Mouse (Mus musculus) forebrain, embryonic 10.5 days (tissue): Measurements from ENCODE around the gene Gpr19. TPM values are rescaled to one million over a fixed set of nuclear protein-coding genes. Genes with fewer than 3 reads are reported as not detected.
A peak's percentile ranks its signal among the peaks of the same experiment; 100 is the strongest.

Experiments used
- DNase-seq: peaks from one replicate; pipeline ENCODE4 v3.0.0-alpha.2; 2017; ENCODE audit warnings: low spot score; ENCODE audit errors: extremely low spot score
- H3K27ac ChIP-seq: fragments of 300-500 bp; sonication (generic); 2 replicates; pipeline ENCODE4 v1.5.1; 2016; ENCODE audit warnings: mild to moderate bottlenecking
- H3K27me3 ChIP-seq: fragments of 300-500 bp; sonication (generic); 2 replicates; pipeline ENCODE4 v1.6.1; 2016; ENCODE audit warnings: mild to moderate bottlenecking; ENCODE audit not compliant: poor library complexity, severe bottlenecking
- H3K36me3 ChIP-seq: fragments of 300-500 bp; sonication (generic); replicated peaks from 2 replicates; pipeline ENCODE4 v1.6.1; 2016; ENCODE audit warnings: mild to moderate bottlenecking, moderate library complexity
- H3K4me1 ChIP-seq: fragments of 300-500 bp; sonication (generic); 2 replicates; pipeline ENCODE4 v1.6.1; 2016
- H3K4me3 ChIP-seq: fragments of 300-500 bp; sonication (generic); 2 replicates; pipeline ENCODE4 v1.5.1; 2016; ENCODE audit warnings: mild to moderate bottlenecking, moderate library complexity
- H3K9me3 ChIP-seq: fragments of 300-500 bp; sonication (generic); 2 replicates; pipeline ENCODE4 v1.6.1; 2016; ENCODE audit warnings: mild to moderate bottlenecking, moderate library complexity
- WGBS: fragments of 180-500 bp; shearing (Covaris S2); methylation state at CpG from one replicate; pipeline ENCODE4 v1.1.7; 2016; 5-methylcytosine and 5-hydroxymethylcytosine counted together
- polyA plus RNA-seq: library from polyadenylated mRNA; unstranded; fragments of >200 nt; fragmentation: Nextera tagmentation; extraction: Ambion mirVana; gene quantifications from 2 replicates; pipeline ENCODE4 v1.2.1, GENCODE M21; 2016

Gpr19 gene
- polyA plus RNA-seq, 1 experiment from 2014 or later, result 28.7 TPM

GRCm38 (mm10) chr6:134849985-134850384, 48.4 kb downstream of the Gpr19 start:
- no peak overlapping the region for H3K4me3 ChIP-seq
- H3K9me3 ChIP-seq, result no peaks in the 10 kb centered on the region
- 84% methylated on average over 3 of the region's 3 CpGs for WGBS
- H3K27me3 ChIP-seq, result no peaks in the 10 kb centered on the region
- H3K27ac ChIP-seq, result no peak overlapping the region
- H3K36me3 ChIP-seq, result no peaks in the 10 kb centered on the region
- H3K4me1 ChIP-seq, result peaks cover 12% of the 10 kb centered on the region
- DNase-seq, result no peak

GRCm38 (mm10) chr6:134849461-134849860, 48.9 kb downstream of the Gpr19 start:
- 83% methylated on average over 2 of the region's 2 CpGs for WGBS
- DNase-seq, result no peak
- Histone ChIP-seq H3K4me1 (peaks cover 8% of the 10 kb centered on the region), H3K27ac (no peak overlapping the region), H3K36me3 (no peaks in the 10 kb centered on the region), H3K4me3 (no peak overlapping the region), H3K27me3 (no peaks in the 10 kb centered on the region), H3K9me3 (no peaks in the 10 kb centered on the region)

- no peaks in the 10 kb centered on the region for H3K36me3 ChIP-seq
- no peak overlapping the region for H3K27ac ChIP-seq
- H3K27me3 ChIP-seq, result no peaks in the 10 kb centered on the region
- WGBS, result 85% methylated on average over 5 of the region's 5 CpGs
- H3K4me3 ChIP-seq, result no peak overlapping the region
- peaks cover 3% of the 10 kb centered on the region; the same call in 1 of the 2 replicates for H3K4me1 ChIP-seq
- H3K9me3 ChIP-seq, result no peaks in the 10 kb centered on the region
- no peak for DNase-seq
Measured at GRCm38 (mm10) chr6:134848197-134848890, 50.0 kb downstream of the Gpr19 start.

- H3K36me3 ChIP-seq, result no peaks in the 10 kb centered on the region
- H3K9me3 ChIP-seq, result no peaks in the 10 kb centered on the region
- 93% methylated on average over 4 of the region's 4 CpGs for WGBS
- no peak for DNase-seq
- H3K4me1 ChIP-seq, result peaks cover 3% of the 10 kb centered on the region; the same call in 1 of the 2 replicates
- no peaks in the 10 kb centered on the region for H3K27me3 ChIP-seq
- no peak overlapping the region for H3K27ac ChIP-seq
- no peak overlapping the region for H3K4me3 ChIP-seq
Measured at GRCm38 (mm10) chr6:134847550-134847949, 50.8 kb downstream of the Gpr19 start.

GRCm38 (mm10) chr6:134846308-134846707, 52.1 kb downstream of the Gpr19 start:
- 74% methylated on average over 6 of the region's 6 CpGs for WGBS
- no peaks in the 10 kb centered on the region for H3K9me3 ChIP-seq
- no peak for DNase-seq
- H3K27me3 ChIP-seq, result no peaks in the 10 kb centered on the region
- H3K4me3 ChIP-seq, result no peak overlapping the region
- H3K4me1 ChIP-seq, result peaks cover 3% of the 10 kb centered on the region; the same call in 1 of the 2 replicates
- no peak overlapping the region for H3K27ac ChIP-seq
- H3K36me3 ChIP-seq, result no peaks in the 10 kb centered on the region

GRCm38 (mm10) chr6:134845726-134846125, 52.7 kb downstream of the Gpr19 start:
- Histone ChIP-seq H3K4me3 (no peak overlapping the region), H3K9me3 (no peaks in the 10 kb centered on the region), H3K27ac (no peak overlapping the region), H3K27me3 (no peaks in the 10 kb centered on the region), H3K36me3 (no peaks in the 10 kb centered on the region), H3K4me1 (peaks cover 3% of the 10 kb centered on the region; the same call in 1 of the 2 replicates)
- 86% methylated on average over 4 of the region's 4 CpGs for WGBS
- DNase-seq, result no peak

DNA sequence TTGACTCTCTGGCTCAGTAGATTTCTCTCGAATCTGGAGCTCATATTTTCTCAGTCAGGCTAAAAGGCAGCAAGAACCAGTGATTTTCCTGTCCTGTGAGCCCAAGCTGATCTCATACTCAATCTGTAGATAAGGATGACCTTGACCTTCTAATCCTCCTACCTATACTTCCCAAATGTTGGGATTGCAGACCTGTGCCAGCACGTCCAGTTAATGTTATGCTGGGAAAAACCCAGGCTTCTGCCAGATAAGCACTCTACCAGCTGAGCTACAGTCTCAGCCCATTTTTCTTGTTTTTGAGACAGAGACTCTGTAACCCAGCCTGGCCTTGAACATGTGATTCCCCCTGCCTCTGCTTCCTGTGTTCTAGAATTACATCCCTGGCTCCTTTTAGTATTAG, 58.0 kb downstream of the Gpr19 start:
- H3K9me3 ChIP-seq, result no peaks in the 10 kb centered on the region
- 86% methylated on average over 2 of the region's 2 CpGs for WGBS
- H3K27ac ChIP-seq, result no peak overlapping the region
- H3K27me3 ChIP-seq, result no peaks in the 10 kb centered on the region
- DNase-seq, result no peak
- no peaks in the 10 kb centered on the region for H3K36me3 ChIP-seq
- no peak overlapping the region for H3K4me3 ChIP-seq
- H3K4me1 ChIP-seq, result no peaks in the 10 kb centered on the region

DNA sequence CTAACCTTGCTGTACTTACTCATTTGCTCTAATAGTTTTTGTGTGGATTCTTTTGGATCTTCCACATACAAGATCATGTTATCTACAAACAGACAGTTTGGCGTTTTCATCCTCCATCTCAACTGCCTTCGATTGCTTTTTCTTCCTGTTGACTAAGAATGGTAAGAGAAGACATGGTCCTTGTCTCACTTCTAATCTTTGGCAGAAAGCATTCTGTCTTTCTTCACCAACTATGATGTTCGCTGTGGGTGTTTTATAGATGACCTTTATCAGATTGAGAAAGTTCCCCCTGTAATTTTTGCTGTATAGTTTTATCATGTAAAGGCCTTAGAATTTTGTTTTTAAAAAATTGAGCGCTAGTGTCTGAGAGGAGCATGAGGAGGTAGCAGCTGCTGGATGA, 60.3 kb downstream of the Gpr19 start:
- no peak overlapping the region for H3K27ac ChIP-seq
- 89% methylated on average over 4 of the region's 4 CpGs for WGBS
- no peaks in the 10 kb centered on the region for H3K4me1 ChIP-seq
- H3K36me3 ChIP-seq, result no peaks in the 10 kb centered on the region
- DNase-seq, result no peak
- no peaks in the 10 kb centered on the region for H3K9me3 ChIP-seq
- H3K4me3 ChIP-seq, result no peak overlapping the region
- no peaks in the 10 kb centered on the region for H3K27me3 ChIP-seq

DNA sequence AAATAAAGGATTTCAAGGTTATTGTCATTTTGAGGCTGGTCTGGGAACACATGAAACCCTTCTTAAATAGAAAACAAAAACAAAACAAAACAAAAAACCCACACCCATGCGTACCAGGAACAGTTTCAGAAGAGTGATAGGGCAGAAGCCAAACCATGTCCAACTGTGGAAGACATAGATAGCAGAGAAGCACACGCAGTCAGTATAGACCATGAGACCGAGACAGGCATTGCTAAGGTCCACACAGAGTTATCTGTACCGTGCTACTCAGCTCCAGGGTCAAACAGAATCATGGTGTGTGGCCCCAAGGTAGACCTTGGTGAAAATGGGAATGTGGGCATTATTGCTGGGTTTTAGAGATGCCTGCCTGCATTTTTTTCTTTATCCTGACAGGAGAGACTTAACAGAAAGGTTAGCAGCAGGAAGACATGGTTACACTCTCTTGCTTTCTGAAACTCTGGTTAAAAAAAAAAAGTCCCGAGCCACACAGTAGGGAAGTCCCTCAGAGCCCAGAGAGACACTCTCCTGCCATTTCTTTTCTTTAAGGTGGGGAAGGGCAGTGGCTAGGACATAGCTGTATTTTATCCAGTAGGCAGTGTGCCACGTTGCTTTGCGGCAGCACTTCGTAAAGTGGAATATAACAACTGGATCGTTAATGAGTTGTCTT, 63.7 kb downstream of the Gpr19 start:
- Histone ChIP-seq H3K4me1 (peaks cover 10% of the 10 kb centered on the region), H3K9me3 (no peaks in the 10 kb centered on the region), H3K27ac (no peak overlapping the region), H3K27me3 (0 out of 2 replicates have a peak, but pooled peaks cover 7% of the 10 kb centered on the region), H3K4me3 (no peak overlapping the region), H3K36me3 (no peaks in the 10 kb centered on the region)
- DNase-seq, result no peak
- 85% methylated on average over 9 of the region's 9 CpGs for WGBS

DNA sequence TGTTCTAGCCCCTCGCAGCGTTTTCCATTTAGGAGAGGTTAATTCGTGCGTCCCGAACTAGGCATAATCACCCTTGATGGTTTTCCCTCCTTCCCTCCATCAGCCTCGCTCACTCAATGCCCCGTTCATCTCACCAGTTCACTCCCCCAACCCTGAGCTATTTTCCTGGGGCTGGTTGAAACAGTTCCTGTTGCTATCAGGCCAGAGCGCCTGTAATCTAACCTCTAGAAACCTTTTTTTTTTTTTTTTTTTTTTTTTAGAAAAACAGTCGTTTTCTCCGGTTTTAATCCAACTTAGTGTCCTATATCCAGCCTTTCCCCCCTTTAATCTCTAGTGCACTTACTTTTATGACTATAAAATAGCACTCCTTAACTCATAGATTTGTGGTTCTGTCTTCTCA, 67.6 kb downstream of the Gpr19 start:
- 4% methylated on average over 10 of the region's 10 CpGs for WGBS
- no peaks in the 10 kb centered on the region for H3K36me3 ChIP-seq
- peak overlapping the region; percentile 78 for H3K4me3 ChIP-seq
- H3K9me3 ChIP-seq, result no peaks in the 10 kb centered on the region
- H3K4me1 ChIP-seq, result peaks cover 20% of the 10 kb centered on the region
- DNase-seq, result no peak
- 0 out of 2 replicates have a peak, but pooled peaks cover 7% of the 10 kb centered on the region for H3K27me3 ChIP-seq
- peak overlapping the region; percentile 89; the same call in 1 of the 2 replicates for H3K27ac ChIP-seq

DNA sequence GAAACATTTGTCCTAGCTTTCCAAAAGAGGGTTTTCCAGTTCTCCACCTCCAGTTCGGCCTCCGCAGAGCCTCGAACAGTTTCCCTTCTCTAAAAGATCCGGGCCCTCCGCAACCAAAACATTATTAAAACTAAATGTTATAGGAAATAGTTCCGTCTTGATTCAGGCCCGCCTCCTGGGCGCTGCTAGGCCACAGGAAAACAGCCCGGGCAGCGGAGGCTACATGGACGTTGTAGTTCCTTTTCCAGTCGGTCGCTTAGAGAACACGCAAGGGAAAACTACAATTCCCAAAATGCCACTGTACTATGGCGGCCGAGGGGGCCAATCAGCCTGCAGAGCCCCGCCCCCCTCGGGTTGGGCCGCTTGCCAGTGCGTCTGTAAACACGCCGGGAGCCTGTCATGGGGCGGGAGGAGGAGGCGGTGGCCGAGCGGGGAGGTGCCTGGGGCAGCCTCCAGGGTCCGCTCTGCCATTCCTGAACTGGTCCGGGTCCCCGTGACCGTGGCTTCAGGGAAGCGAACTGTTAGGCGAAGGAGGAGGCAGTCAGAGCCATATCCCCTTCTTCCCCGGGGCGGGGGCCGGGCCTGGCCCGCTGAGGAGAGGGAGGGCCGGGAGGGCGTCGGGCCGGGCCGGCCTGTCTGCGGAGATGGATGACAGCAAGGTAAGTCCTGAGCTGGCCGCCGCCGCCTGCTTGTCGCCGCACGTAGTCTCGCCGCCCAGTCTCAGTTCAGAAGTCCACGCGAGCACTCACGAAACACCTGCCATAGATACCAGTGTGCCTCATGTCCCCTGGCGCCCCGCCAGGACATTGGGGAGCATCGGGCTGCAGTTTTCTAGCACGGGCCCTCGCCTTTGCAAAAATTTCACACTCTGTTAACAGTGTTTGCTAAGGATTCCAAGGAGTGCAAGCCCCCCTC, 68.3 kb downstream of the Gpr19 start, which contains the start of gene Crebl2:
TSS of gene Crebl2 (plus strand) at position 369 of the 915 bp plus-strand sequence.
- peak within 1 kb of the TSS; percentile 78 for H3K4me3 ChIP-seq
- peak within 1 kb of the TSS; percentile 89 for H3K27ac ChIP-seq
- DNase-seq, result peak; percentile 95
- no peaks in the 10 kb centered on the region for H3K36me3 ChIP-seq
- no peaks in the 10 kb centered on the region for H3K9me3 ChIP-seq
- 0% methylated on average over 56 of the region's 58 CpGs for WGBS
- 0 out of 2 replicates have a peak, but pooled peaks cover 7% of the 10 kb centered on the region for H3K27me3 ChIP-seq
- H3K4me1 ChIP-seq, result peaks cover 20% of the 10 kb centered on the region

DNA sequence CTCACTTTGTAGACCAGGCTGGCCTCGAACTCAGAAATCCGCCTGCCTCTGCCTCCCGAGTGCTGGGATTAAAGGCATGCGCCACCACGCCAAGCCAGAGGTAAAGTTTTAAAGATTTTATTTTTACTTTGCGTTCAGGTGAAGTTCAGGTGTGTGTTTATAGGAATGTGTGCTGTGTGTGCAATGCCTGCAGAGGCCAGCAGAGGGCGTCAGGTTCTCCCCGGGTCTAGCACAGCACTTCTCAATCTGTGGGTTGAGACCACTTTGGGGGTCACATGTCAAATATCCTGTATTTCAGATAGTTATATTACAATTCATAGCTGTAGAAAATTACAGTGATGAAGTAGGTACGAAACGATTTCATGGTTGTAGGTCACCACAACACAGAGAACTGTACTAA, 75.5 kb downstream of the Gpr19 start:
- Histone ChIP-seq H3K27me3 (no peaks in the 10 kb centered on the region), H3K4me3 (no peak overlapping the region), H3K4me1 (no peaks in the 10 kb centered on the region), H3K27ac (no peak overlapping the region), H3K36me3 (no peaks in the 10 kb centered on the region), H3K9me3 (no peaks in the 10 kb centered on the region)
- DNase-seq, result no peak
- 65% methylated on average over 10 of the region's 10 CpGs for WGBS
